Mouse (Mus musculus): ENCODE results near the gene Rhob. TPM values are rescaled to one million over a fixed set of nuclear protein-coding genes. Genes with fewer than 3 reads are reported as not detected.
A peak's percentile ranks its signal among the peaks of the same experiment; 100 is the strongest.

Rhob gene
- polyA plus RNA-seq, 1 experiment: 130 TPM

DNA sequence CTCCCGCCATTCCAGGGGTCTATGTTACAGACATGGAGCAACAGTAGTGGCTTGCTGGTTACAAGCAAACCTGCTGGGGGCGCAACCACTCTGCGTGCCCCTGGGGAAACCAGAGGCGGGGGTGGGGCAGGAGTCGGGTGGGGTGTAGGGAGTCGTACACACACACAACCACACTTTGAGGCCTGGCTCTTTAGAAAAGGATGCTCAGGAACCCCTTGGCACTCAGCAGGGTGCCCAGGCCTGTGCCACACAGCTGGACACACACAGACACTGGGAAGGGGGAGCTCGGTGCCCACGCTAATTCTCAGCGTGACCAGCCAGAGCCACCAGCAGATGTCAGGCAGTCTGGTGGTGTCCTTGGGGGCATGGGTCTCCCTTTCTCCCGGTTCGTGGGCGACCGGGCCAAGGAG lies 1.2 kb downstream of the Rhob start:
- H3ac ChIP-seq (ENCODE audit: control insufficient read depth, insufficient read length, low read depth): peak overlapping the region; percentile 66
- peaks cover 29% of the 10 kb centered on the region for H3K79me3 ChIP-seq (ENCODE audit: low read depth)
- peak overlapping the region; percentile 86 for H3K4me3 ChIP-seq (ENCODE audit: insufficient read depth, poor library complexity, severe bottlenecking)
- peaks cover 17% of the 10 kb centered on the region for H3K36me3 ChIP-seq (ENCODE audit: control insufficient read depth, insufficient read depth)
- H3K79me2 ChIP-seq (ENCODE audit: control insufficient read depth, insufficient read depth): peaks cover 38% of the 10 kb centered on the region
- H3K27me3 ChIP-seq (ENCODE audit: control insufficient read depth, insufficient read depth, insufficient read length): no peaks in the 10 kb centered on the region
- TF ChIP-seq CEBPB (IDR thresholded peaks at IDR 0.05; ENCODE audit: low read depth) (no peak), FOSL1 (IDR thresholded peaks at IDR 0.05; ENCODE audit: insufficient read depth, low read length, poor library complexity, severe bottlenecking) (no peak), CTCF (IDR thresholded peaks at IDR 0.05; ENCODE audit: control insufficient read depth, insufficient read depth, insufficient read length) (no peak), USF1 (IDR thresholded peaks at IDR 0.05; ENCODE audit: low read depth) (no peak), MAX (IDR thresholded peaks at IDR 0.05) (no peak), MYOG (IDR thresholded peaks at IDR 0.05; ENCODE audit: control insufficient read depth, extremely low read depth, insufficient read length) (no peak)

DNA sequence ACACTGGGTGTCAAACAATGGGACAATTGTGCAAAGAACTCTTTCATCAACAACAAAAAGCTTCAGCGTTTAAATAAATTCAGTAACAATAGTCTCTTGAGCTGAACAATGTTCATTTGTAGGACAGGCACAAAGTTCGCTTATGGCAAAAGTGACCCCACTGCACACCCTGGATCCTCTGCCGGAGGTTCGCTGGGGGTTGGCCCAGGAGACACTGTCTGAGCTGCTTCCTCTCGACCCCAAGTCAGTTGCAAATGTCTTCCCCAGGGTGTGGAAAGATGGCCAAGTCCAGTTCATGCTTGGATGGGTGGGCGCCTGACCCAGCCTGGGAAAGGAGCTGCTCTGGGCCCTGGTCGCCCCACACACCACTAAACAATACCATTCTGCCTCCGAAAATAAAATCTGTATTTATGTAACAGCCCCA lies 1.6 kb downstream of the Rhob start:
- Histone ChIP-seq H3K4me3 (ENCODE audit: insufficient read depth, poor library complexity, severe bottlenecking) (peak overlapping the region; percentile 86), H3K27me3 (ENCODE audit: control insufficient read depth, insufficient read depth, insufficient read length) (no peaks in the 10 kb centered on the region), H3K79me3 (ENCODE audit: low read depth) (peaks cover 29% of the 10 kb centered on the region), H3ac (ENCODE audit: control insufficient read depth, insufficient read length, low read depth) (peak overlapping the region; percentile 65), H3K79me2 (ENCODE audit: control insufficient read depth, insufficient read depth) (peaks cover 38% of the 10 kb centered on the region), H3K36me3 (ENCODE audit: control insufficient read depth, insufficient read depth) (peaks cover 17% of the 10 kb centered on the region)
- TF ChIP-seq FOSL1 (IDR thresholded peaks at IDR 0.05; ENCODE audit: insufficient read depth, low read length, poor library complexity, severe bottlenecking) (no peak), MYOD1 (IDR thresholded peaks at IDR 0.05; ENCODE audit: control insufficient read depth, insufficient read length, low read depth) (no peak), MYOG (IDR thresholded peaks at IDR 0.05; ENCODE audit: control insufficient read depth, extremely low read depth, insufficient read length) (no peak)

DNA sequence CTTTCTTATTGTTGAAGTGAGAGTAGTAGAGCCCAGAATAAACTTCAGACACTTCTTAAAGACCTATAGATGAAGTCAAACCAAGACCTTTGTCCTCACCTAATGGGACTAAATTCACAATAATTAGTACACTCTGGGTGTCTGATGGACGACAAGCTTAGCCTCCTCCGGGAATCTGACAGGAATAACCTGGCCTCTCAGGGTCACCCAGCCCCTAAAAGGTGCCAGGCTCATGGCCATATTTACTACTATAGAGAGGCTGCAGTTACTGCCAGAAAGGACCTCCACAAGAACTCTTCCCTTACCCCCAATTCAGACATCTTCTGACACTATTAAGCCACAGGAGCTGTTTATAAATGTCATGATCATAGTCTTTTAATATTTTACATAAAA lies 2.5 kb downstream of the Rhob start:
- Histone ChIP-seq H3ac (ENCODE audit: control insufficient read depth, insufficient read length, low read depth) (no peak overlapping the region), H3K79me2 (ENCODE audit: control insufficient read depth, insufficient read depth) (peaks cover 38% of the 10 kb centered on the region), H3K36me3 (ENCODE audit: control insufficient read depth, insufficient read depth) (peaks cover 17% of the 10 kb centered on the region), H3K4me3 (ENCODE audit: insufficient read depth, poor library complexity, severe bottlenecking) (peak overlapping the region; percentile 86), H3K79me3 (ENCODE audit: low read depth) (peaks cover 29% of the 10 kb centered on the region), H3K27me3 (ENCODE audit: control insufficient read depth, insufficient read depth, insufficient read length) (no peaks in the 10 kb centered on the region)
- TF ChIP-seq USF1 (IDR thresholded peaks at IDR 0.05; ENCODE audit: low read depth) (no peak), CEBPB (IDR thresholded peaks at IDR 0.05; ENCODE audit: low read depth) (no peak), CTCF (IDR thresholded peaks at IDR 0.05; ENCODE audit: control insufficient read depth, insufficient read depth, insufficient read length) (no peak), FOSL1 (IDR thresholded peaks at IDR 0.05; ENCODE audit: insufficient read depth, low read length, poor library complexity, severe bottlenecking) (no peak), MYOD1 (IDR thresholded peaks at IDR 0.05; ENCODE audit: control insufficient read depth, insufficient read length, low read depth) (no peak), MAX (IDR thresholded peaks at IDR 0.05) (no peak), MYOG (IDR thresholded peaks at IDR 0.05; ENCODE audit: control insufficient read depth, extremely low read depth, insufficient read length) (no peak)

DNA sequence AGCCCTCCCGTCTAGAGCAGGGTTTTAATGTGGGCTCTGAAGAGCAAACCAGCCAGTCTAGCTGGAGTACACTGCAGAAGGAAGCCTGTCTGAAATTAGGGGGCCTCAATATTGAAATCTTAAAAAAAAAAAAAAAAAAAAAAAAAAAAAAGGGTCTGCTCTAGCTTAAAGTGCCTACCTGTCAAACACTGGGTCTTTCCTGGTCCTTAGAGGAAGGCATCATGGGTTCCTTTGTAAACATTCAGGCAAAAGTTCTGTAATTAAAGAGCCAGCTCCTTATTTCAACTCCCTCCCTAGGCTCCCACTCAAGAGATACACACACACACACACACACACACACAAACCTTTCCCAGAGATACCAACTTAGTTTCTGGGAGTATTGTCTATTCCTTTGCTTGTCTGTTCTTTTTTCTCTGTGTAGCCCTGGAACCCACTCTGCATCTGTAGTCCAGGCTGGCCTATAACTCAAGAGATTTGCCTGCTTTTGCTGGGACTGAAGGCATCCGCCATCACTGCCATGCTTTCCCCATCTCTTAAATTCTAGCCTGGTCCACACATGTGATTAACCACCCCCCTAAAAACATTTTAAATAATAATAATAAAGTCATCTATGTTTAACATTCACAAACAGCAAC lies 3.0 kb downstream of the Rhob start:
- H3K36me3 ChIP-seq (ENCODE audit: control insufficient read depth, insufficient read depth): peaks cover 17% of the 10 kb centered on the region
- no peaks in the 10 kb centered on the region for H3K27me3 ChIP-seq (ENCODE audit: control insufficient read depth, insufficient read depth, insufficient read length)
- H3K79me2 ChIP-seq (ENCODE audit: control insufficient read depth, insufficient read depth): peaks cover 38% of the 10 kb centered on the region
- TF ChIP-seq MAX (IDR thresholded peaks at IDR 0.05): no peak
- no peak for TF ChIP-seq USF1 (IDR thresholded peaks at IDR 0.05; ENCODE audit: low read depth)
- no peak for TF ChIP-seq FOSL1 (IDR thresholded peaks at IDR 0.05; ENCODE audit: insufficient read depth, low read length, poor library complexity, severe bottlenecking)
- no peak for TF ChIP-seq CTCF (IDR thresholded peaks at IDR 0.05; ENCODE audit: control insufficient read depth, insufficient read depth, insufficient read length)
- no peak for TF ChIP-seq MYOG (IDR thresholded peaks at IDR 0.05; ENCODE audit: control insufficient read depth, extremely low read depth, insufficient read length)
- TF ChIP-seq CEBPB (IDR thresholded peaks at IDR 0.05; ENCODE audit: low read depth): no peak
- no peak for TF ChIP-seq MYOD1 (IDR thresholded peaks at IDR 0.05; ENCODE audit: control insufficient read depth, insufficient read length, low read depth)
- H3K79me3 ChIP-seq (ENCODE audit: low read depth): peaks cover 29% of the 10 kb centered on the region
- no peak overlapping the region for H3ac ChIP-seq (ENCODE audit: control insufficient read depth, insufficient read length, low read depth)
- H3K4me3 ChIP-seq (ENCODE audit: insufficient read depth, poor library complexity, severe bottlenecking): peak overlapping the region; percentile 7

DNA sequence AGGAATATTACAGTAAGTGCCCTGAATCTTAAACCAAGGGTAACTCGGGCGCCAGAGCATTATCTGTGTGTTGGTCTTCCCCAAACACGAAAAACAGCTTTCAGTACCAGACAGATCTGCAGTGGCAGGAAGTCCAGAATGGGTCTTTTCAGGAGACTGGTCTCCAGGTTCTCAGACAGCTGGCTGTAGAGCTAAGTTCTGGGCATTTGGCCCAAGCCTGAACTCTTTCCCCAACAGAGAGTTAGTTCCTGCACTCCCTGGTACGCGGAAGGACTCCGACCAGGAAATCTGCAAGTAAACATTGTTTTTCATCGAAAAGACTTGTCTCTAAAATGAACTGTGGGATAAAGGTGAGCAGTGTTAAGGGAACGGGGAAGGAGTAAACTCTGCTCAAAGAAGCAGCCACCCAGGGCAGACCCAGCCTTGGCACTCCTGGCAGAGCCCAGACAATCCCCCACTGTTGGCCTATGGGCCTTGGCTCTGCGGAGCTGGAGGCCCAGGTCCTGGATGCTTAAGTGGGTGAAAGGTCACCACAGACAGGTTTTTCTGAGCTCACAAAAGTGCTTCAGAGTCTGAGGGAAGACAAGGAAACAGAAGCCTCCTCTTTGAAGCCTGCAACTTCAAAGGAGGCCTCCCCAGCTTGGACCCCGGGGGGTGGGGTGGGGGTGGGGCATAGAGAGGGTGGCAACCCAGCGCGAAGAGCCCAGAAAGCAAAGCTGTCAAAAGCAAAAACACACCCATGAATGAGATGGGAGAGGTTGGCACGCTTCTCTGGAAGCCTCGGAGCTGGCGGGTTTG lies 3.7 kb downstream of the Rhob start:
- peaks cover 17% of the 10 kb centered on the region for H3K36me3 ChIP-seq (ENCODE audit: control insufficient read depth, insufficient read depth)
- peak overlapping the region; percentile 7 for H3K4me3 ChIP-seq (ENCODE audit: insufficient read depth, poor library complexity, severe bottlenecking)
- H3K79me2 ChIP-seq (ENCODE audit: control insufficient read depth, insufficient read depth): peaks cover 38% of the 10 kb centered on the region
- H3K27me3 ChIP-seq (ENCODE audit: control insufficient read depth, insufficient read depth, insufficient read length): no peaks in the 10 kb centered on the region
- no peak overlapping the region for H3ac ChIP-seq (ENCODE audit: control insufficient read depth, insufficient read length, low read depth)
- TF ChIP-seq MYOD1 (IDR thresholded peaks at IDR 0.05; ENCODE audit: control insufficient read depth, insufficient read length, low read depth) (no peak), USF1 (IDR thresholded peaks at IDR 0.05; ENCODE audit: low read depth) (no peak), MYOG (IDR thresholded peaks at IDR 0.05; ENCODE audit: control insufficient read depth, extremely low read depth, insufficient read length) (no peak), MAX (IDR thresholded peaks at IDR 0.05) (no peak)
- peaks cover 29% of the 10 kb centered on the region for H3K79me3 ChIP-seq (ENCODE audit: low read depth)
